Mouse (Mus musculus) neural tube, embryonic 12.5 days (tissue): ENCODE data around the gene Rab6b. TPM values are rescaled to one million over a fixed set of nuclear protein-coding genes. Genes with fewer than 3 reads are reported as not detected.

Source experiments
- ATAC-seq: fragments of 200-750 bp; cut with Nextera tagmentation; 2 replicates; pipeline ENCODE4 v1.8.0; 2017; ENCODE audit warnings: low read depth, mild to moderate bottlenecking, moderate TSS enrichment, moderate library complexity; ENCODE audit not compliant: low FRiP score
- H3K27ac ChIP-seq: fragments of 300-500 bp; sonication (generic); 2 replicates; pipeline ENCODE4 v1.5.1; 2016
- H3K27me3 ChIP-seq: fragments of 300-500 bp; sonication (generic); replicated peaks from 2 replicates; pipeline ENCODE4 v1.6.1; 2016; ENCODE audit warnings: mild to moderate bottlenecking
- H3K36me3 ChIP-seq: fragments of 300-500 bp; sonication (generic); 2 replicates; pipeline ENCODE4 v1.6.1; 2016; ENCODE audit warnings: mild to moderate bottlenecking
- H3K4me1 ChIP-seq: fragments of 300-500 bp; sonication (generic); 2 replicates; pipeline ENCODE4 v1.6.1; 2016
- H3K4me2 ChIP-seq: fragments of 300-500 bp; sonication (generic); replicated peaks from 2 replicates; pipeline ENCODE4 v1.6.1; 2016; ENCODE audit warnings: mild to moderate bottlenecking
- H3K4me3 ChIP-seq: fragments of 300-500 bp; sonication (generic); 2 replicates; pipeline ENCODE4 v1.5.1; 2016
- H3K9ac ChIP-seq: fragments of 300-500 bp; sonication (generic); 2 replicates; pipeline ENCODE4 v1.6.1; 2016; ENCODE audit warnings: mild to moderate bottlenecking
- H3K9me3 ChIP-seq: fragments of 300-500 bp; sonication (generic); 2 replicates; pipeline ENCODE4 v1.6.1; 2016; ENCODE audit warnings: mild to moderate bottlenecking
- WGBS: fragments of 180-500 bp; shearing (Covaris S2); methylation state at CpG from one replicate; pipeline ENCODE4 v1.1.7; 2016; 5-methylcytosine and 5-hydroxymethylcytosine counted together
- polyA plus RNA-seq: library from polyadenylated mRNA; unstranded; fragments of >200 nt; fragmentation: Nextera tagmentation; extraction: Ambion mirVana; gene quantifications from 2 replicates; pipeline ENCODE4 v1.2.1, GENCODE M21; 2016

The Rab6b gene
- polyA plus RNA-seq, 1 experiment from 2014 or later, result 61.1 TPM

DNA sequence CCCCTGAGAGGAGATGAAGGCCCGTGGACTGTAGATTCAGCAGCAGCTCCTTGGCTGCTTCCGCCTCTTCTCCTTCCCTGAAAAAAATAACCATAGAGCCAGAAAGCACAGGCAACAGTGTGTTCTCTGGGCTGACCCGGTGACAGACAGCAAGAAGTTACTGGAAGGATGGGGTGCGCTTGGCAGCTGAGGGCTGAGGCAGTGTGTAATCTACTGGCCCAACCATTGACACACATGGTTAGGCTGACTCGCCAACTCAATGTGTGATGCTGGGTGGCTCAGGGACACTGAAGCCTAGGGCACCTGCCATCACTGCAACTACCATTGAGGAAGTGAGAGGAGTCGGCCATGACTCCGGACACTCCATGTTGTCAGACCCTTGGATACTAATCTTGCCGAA lies 70.3 kb downstream of the Rab6b start:
- no peaks in the 10 kb centered on the region for H3K9me3 ChIP-seq
- ATAC-seq, result no peak
- H3K9ac ChIP-seq, result no peak overlapping the region
- no peaks in the 10 kb centered on the region for H3K27me3 ChIP-seq
- H3K4me1 ChIP-seq, result peaks cover 14% of the 10 kb centered on the region
- H3K4me3 ChIP-seq, result no peak overlapping the region
- 88% methylated on average over 8 of the region's 8 CpGs for WGBS
- H3K4me2 ChIP-seq, result no peak overlapping the region
- no peak overlapping the region for H3K27ac ChIP-seq
- peaks cover 17% of the 10 kb centered on the region for H3K36me3 ChIP-seq

DNA sequence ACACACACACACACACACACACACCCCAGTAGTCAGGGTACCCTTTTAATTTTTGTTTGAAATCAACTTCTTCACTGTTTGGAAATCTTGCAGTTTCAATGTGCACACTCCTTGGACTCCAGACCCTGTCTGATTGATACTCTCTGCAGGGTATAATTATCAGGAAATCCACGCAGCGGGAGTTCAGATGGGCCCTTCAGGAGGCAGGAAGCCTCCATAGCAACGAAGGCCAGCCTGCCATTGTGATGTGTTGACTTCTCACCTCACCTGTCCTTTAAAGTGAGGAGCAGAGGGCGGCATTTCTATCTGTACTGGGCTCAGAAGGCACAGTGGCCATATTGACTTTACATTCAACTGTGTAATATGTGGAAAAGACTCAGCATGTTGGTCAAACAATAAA lies 73.3 kb downstream of the Rab6b start:
- Histone ChIP-seq H3K9ac (no peak overlapping the region), H3K9me3 (no peaks in the 10 kb centered on the region), H3K4me3 (no peak overlapping the region), H3K27ac (no peak overlapping the region), H3K27me3 (no peaks in the 10 kb centered on the region), H3K36me3 (peaks cover 32% of the 10 kb centered on the region), H3K4me2 (no peak overlapping the region), H3K4me1 (peaks cover 13% of the 10 kb centered on the region)
- WGBS, result 80% methylated on average over 4 of the region's 4 CpGs
- ATAC-seq, result no peak

DNA sequence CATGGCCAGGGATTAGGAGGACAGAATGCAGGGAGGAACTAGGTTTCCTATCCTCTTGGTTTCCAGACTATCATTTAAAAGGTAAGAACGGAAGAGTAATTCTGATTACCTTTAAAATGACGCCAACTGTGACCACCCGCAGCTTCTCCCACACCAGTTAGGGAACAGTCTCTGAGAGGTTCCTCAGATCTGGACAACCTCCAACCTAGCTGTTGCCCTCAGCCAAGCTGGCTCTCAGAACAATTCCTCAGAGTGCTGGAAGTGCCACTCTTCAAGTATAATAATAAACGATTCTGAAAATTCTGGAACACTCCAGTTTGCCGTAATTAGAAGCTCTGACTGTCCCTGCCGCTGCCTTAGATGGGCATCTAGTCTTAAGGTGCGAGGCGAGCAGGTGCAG lies 74.4 kb downstream of the Rab6b start:
- no peak for ATAC-seq
- WGBS, result 96% methylated on average over 8 of the region's 8 CpGs

DNA sequence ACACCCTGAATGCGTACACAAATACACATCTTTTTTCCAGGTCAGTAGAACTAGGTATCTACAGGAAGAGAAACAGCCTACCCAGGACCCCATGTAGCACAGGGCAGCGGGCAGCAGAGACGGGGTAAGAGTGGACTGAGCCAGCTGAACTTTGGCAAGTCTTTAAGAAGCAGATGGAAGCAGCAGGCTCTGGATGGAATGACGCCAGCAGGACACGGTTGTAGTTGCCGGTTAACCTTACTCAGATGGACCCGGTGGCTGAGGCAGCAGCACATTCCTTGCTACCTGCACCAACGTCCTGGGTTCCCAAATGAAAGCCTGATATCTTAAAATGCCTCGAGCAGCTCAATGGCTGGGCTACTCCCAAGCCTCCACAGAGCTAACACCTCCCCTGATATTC lies 75.2 kb downstream of the Rab6b start:
- ATAC-seq, result no peak
- H3K9ac ChIP-seq, result no peak overlapping the region
- no peaks in the 10 kb centered on the region for H3K27me3 ChIP-seq
- H3K4me3 ChIP-seq, result no peak overlapping the region
- H3K36me3 ChIP-seq, result peaks cover 44% of the 10 kb centered on the region
- WGBS, result 73% methylated on average over 9 of the region's 9 CpGs
- no peak overlapping the region for H3K27ac ChIP-seq
- no peaks in the 10 kb centered on the region for H3K4me1 ChIP-seq
- H3K9me3 ChIP-seq, result no peaks in the 10 kb centered on the region
- H3K4me2 ChIP-seq, result no peak overlapping the region

More for the DNA sequence above, 74.4 kb downstream of the Rab6b start:
- Histone ChIP-seq H3K4me1 (peaks cover 2% of the 10 kb centered on the region; the same call in 1 of the 2 replicates), H3K36me3 (peaks cover 43% of the 10 kb centered on the region), H3K9ac (no peak overlapping the region), H3K27me3 (no peaks in the 10 kb centered on the region), H3K9me3 (no peaks in the 10 kb centered on the region), H3K27ac (no peak overlapping the region), H3K4me3 (no peak overlapping the region), H3K4me2 (no peak overlapping the region)

DNA sequence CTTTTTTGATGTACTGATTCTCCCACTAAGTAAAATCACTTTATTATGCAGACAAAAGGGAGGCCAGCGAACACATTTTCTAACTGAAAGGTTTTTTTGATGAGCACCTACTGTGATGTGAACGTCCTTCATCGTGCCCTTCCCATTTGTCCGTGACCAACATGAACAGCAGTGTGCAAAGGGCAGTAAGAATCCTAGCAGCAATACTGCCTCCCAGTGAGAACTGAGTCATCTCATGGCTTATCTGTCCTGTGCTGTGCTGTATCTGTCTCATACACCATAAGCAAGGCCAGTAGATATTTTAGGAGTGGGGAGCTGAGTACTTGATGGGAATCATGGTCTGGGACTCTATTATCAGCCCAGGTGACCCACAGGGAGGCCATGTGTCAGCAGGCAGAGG lies 76.8 kb downstream of the Rab6b start:
- Histone ChIP-seq H3K9ac (no peak overlapping the region), H3K27ac (no peak overlapping the region), H3K4me3 (no peak overlapping the region), H3K9me3 (no peaks in the 10 kb centered on the region), H3K36me3 (peaks cover 50% of the 10 kb centered on the region), H3K27me3 (no peaks in the 10 kb centered on the region), H3K4me2 (no peak overlapping the region), H3K4me1 (no peaks in the 10 kb centered on the region)
- no peak for ATAC-seq
- 82% methylated on average over 4 of the region's 4 CpGs for WGBS

DNA sequence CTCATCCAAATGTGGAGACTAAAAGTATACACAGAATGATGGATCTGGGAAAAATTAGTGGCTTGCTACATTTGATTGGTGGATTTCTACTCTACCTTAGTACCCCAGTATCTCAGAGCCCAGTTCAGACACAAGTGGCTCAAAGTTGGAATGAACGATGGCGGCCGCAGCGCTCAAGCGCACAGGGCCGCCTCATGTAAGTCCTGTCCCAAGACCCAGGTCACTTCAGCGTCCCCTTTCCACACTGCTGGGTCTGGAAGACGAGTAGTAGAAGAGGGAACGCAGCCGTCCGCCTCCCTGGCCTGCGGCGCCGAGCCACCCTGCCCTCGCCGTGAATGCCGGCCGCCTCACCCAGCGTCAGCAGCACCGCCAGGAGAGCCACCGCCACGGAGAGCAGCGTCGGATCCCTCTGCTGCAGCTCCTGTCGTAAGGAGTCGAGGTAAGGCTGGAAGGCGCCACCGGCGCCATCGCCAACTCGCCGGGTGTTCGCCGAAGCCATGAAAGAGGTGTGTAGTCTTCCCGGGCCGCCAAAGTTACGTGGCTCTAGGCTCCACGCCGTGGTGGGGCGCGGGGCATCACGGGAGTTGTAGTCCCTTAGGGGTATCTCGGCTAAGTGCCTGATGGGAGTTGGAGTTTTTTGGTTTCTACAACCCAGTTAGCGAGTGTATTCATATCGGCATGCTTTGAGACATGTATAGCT lies 90.1 kb downstream of the Rab6b start, which contains the start of gene Srprb:
Srprb (minus strand) TSS at position 577 of the 700 bp plus-strand sequence.
- Histone ChIP-seq H3K4me2 (peak within 1 kb of the TSS; percentile 60), H3K9ac (peak within 1 kb of the TSS; percentile 81), H3K27me3 (no peaks in the 10 kb centered on the region), H3K4me1 (peaks cover 3% of the 10 kb centered on the region; the same call in 1 of the 2 replicates), H3K36me3 (peaks cover 19% of the 10 kb centered on the region), H3K4me3 (peak within 1 kb of the TSS; percentile 79), H3K27ac (no peak within 1 kb of the TSS), H3K9me3 (no peaks in the 10 kb centered on the region)
- peak; percentile 98 for ATAC-seq
- WGBS, result under 1% methylated on average over 45 of the region's 45 CpGs

DNA sequence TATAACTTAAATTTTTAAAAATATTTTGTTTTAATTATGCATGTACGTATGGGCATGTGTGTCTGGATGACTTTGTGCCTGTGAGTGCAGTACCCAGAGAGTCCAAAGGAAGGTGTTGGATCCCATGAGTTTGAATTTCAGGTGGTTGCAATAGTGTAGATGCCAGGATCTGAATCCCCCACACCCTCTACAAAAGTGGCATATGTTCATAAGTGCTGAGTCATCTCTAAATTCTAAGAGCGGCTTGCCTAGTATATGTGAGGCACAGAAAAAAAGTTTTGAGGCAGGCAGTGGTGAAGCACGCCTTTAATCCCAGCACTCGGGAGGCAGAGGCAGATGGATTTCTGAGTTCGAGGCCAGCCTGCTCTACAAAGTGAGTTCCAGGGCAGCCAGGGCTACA lies 94.2 kb downstream of the Rab6b start:
- no peak for ATAC-seq
- H3K27me3 ChIP-seq, result no peaks in the 10 kb centered on the region
- H3K4me3 ChIP-seq, result no peak overlapping the region
- no peaks in the 10 kb centered on the region for H3K36me3 ChIP-seq
- H3K9me3 ChIP-seq, result no peaks in the 10 kb centered on the region
- no peak overlapping the region for H3K9ac ChIP-seq
- 97% methylated on average over 5 of the region's 5 CpGs for WGBS
- H3K4me1 ChIP-seq, result peaks cover 12% of the 10 kb centered on the region; the same call in 1 of the 2 replicates
- no peak overlapping the region for H3K27ac ChIP-seq
- no peak overlapping the region for H3K4me2 ChIP-seq

DNA sequence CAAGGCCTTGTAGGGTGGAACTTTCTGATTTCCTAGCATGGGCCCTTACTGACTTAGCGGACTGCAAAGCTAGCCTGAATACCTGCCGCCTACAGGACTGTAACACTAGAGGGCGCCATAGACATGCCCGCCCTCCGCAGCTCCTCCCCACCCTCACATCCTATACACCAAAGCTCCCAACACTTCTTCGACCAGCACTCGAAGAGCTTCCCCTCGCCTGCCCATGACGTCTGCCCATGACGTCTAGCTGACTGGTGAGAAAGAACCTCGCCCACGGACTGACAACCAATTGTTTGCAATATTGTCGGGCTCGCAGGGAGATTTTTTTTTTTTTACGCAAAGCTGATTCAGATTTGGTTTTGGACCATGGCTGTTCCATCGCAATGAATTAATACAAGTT lies 96.3 kb downstream of the Rab6b start:
- H3K9me3 ChIP-seq, result no peaks in the 10 kb centered on the region
- no peaks in the 10 kb centered on the region for H3K36me3 ChIP-seq
- H3K4me2 ChIP-seq, result peak overlapping the region; percentile 45
- H3K4me1 ChIP-seq, result peaks cover 9% of the 10 kb centered on the region; the same call in 1 of the 2 replicates
- H3K4me3 ChIP-seq, result no peak overlapping the region
- no peak overlapping the region for H3K27ac ChIP-seq
- peak; percentile 71 for ATAC-seq
- H3K9ac ChIP-seq, result no peak overlapping the region
- 9% methylated on average over 16 of the region's 16 CpGs for WGBS
- no peaks in the 10 kb centered on the region for H3K27me3 ChIP-seq

DNA sequence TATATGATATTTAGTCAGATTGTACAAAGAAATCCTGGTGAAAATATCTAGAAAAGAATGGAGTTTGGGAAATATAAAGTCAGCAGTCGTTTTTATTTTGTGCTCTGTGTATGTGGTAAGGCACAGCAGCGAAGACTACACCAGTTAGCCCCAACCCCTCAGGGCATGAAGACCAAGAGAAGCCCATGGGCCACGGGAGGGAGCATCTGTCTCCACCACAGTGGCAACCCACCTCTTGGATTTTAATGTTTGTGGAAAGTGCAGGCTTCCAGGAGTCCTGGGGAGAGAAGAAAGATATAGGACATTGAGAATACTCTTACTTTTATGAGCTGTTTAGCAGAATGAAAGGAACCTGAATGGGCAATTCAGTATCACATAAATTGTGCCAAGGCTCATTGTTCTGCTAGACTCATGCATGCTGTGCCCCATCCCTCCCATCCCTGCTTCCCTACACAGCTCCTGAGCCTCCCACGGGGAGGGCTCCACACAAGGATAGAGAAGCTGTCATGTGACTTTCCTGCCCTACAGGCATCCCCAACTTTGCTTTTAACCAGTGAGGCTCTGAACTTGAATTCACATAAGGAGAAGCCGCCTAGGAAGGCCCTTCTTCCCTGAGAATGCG lies 97.3 kb downstream of the Rab6b start:
- peak; percentile 91 for ATAC-seq
- Histone ChIP-seq H3K36me3 (no peaks in the 10 kb centered on the region), H3K4me3 (no peak overlapping the region), H3K4me1 (peaks cover 9% of the 10 kb centered on the region; the same call in 1 of the 2 replicates), H3K4me2 (no peak overlapping the region), H3K9me3 (no peaks in the 10 kb centered on the region), H3K27me3 (no peaks in the 10 kb centered on the region), H3K27ac (no peak overlapping the region), H3K9ac (no peak overlapping the region)
- 26% methylated on average over 6 of the region's 6 CpGs for WGBS

DNA sequence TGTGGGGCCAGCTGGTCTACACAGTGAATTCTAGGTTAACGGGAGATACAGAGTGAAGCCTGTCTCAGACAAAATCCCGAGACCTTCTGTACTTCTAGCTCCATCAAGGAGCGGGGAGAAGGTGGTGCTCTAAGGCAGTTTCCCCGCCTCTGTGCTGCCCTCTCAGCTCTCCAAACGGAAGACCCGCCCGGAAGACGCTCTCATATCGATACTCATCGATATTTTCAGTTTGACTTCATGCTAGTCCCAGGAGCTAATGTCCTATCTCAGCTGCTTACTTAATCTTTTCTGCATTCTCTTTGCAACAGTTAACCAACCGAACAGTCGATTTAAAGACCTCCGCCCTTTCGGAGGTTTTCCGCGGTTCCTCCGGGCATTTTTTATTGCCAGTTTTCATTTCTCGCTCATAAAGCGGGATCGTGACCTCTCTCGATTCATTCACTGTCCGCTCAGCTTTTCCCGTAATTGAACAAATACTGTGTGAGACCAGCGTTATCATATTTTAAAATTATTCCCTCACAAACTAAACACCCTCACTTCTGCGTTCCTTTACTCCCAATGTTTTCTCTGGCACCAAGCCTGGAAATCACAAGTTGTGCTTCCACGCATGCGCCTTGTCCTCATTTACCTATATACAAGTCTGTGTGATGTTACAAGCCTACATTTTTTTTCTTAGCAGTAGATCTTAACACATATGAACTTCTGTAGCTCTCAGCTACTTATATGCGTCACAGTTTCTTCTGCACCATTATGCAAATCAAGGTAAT lies 101.2 kb downstream of the Rab6b start:
- no peak for ATAC-seq
- Histone ChIP-seq H3K9me3 (no peaks in the 10 kb centered on the region), H3K4me3 (0 out of 2 replicates have a peak overlapping the region, but pooled peaks have one; percentile 3), H3K4me2 (0 out of 2 replicates have a peak overlapping the region, but pooled peaks have one; percentile 7), H3K9ac (no peak overlapping the region), H3K4me1 (peaks cover 9% of the 10 kb centered on the region; the same call in 1 of the 2 replicates), H3K27me3 (no peaks in the 10 kb centered on the region), H3K27ac (no peak overlapping the region), H3K36me3 (no peaks in the 10 kb centered on the region)
- WGBS, result 71% methylated on average over 28 of the region's 28 CpGs

DNA sequence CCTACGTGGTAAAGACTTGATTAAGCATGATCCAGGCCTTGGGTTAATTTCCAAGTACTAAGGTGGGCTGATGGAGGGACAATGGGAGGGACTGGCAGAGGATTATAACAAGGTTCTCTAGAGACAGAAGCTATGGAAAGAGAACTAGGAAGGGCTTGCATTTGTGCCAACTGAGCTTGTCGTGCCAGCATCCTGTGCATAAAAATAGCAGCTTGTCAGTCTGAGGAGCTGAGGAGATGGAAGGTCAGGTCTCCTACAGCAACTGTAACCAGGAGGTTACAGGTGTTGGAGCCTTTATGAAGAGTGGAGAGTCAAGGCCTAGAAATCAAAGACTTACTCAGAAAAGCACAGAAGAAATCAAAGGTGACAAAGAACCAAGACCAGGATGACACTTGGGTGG lies 102.0 kb downstream of the Rab6b start:
- Histone ChIP-seq H3K4me1 (peaks cover 9% of the 10 kb centered on the region; the same call in 1 of the 2 replicates), H3K27ac (no peak overlapping the region), H3K36me3 (no peaks in the 10 kb centered on the region), H3K9ac (no peak overlapping the region), H3K27me3 (no peaks in the 10 kb centered on the region), H3K9me3 (no peaks in the 10 kb centered on the region), H3K4me3 (no peak overlapping the region), H3K4me2 (no peak overlapping the region)
- 83% methylated on average over 2 of the region's 2 CpGs for WGBS
- ATAC-seq, result no peak

DNA sequence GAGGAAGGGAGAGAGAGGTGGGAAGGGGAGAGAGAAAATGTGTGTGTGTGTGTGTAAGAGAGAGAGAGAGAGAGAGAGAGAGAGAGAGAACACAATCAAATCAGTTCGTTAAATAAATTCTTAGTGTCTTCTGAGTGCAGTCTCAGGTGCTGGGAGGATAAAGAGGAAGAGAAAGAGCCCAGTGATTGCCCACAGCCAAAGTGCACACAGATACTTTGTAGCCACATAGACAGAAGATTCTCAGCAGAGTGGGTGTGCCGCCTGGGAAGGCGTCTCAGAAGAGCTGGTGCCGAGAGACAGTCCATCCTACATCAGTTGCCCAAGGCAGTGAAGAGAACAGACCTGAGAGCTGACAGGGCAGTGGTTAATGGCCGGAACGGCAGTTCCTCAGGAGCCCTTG lies 102.7 kb downstream of the Rab6b start:
- H3K9ac ChIP-seq, result no peak overlapping the region
- no peak overlapping the region for H3K4me2 ChIP-seq
- no peaks in the 10 kb centered on the region for H3K9me3 ChIP-seq
- no peak for ATAC-seq
- no peak overlapping the region for H3K27ac ChIP-seq
- peaks cover 3% of the 10 kb centered on the region; the same call in 1 of the 2 replicates for H3K4me1 ChIP-seq
- no peaks in the 10 kb centered on the region for H3K36me3 ChIP-seq
- no peak overlapping the region for H3K4me3 ChIP-seq
- no peaks in the 10 kb centered on the region for H3K27me3 ChIP-seq
- WGBS, result 80% methylated on average over 6 of the region's 6 CpGs
